Mouse (Mus musculus): ENCODE measurements around the gene Tbx19. TPM values are rescaled to one million over a fixed set of nuclear protein-coding genes. Genes with fewer than 3 reads are reported as not detected.

Gene Tbx19
- polyA plus RNA-seq, 2 experiments: 0.04 to 0.13 TPM

- no peak for ATAC-seq (ENCODE audit: insufficient read depth)
- DNase-seq (ENCODE audit: low read depth in 3 of 3, low spot score in 3 of 3): no peak
- Histone ChIP-seq H3K36me3 (replicated peaks; ENCODE audit: control insufficient read depth, insufficient read depth, low read depth) (no peaks in the 10 kb centered on the region), H3K4me2 (ENCODE audit: low read depth) (no peak overlapping the region), H3K9ac (replicated peaks) (no peak overlapping the region), H3K4me3 (ENCODE audit: insufficient read depth in 1 of 2, low read depth in 2 of 2, low read length in 2 of 2) (no peak overlapping the region), H3K27ac (no peak overlapping the region), H3K27me3 (ENCODE audit: control insufficient read depth, insufficient read depth, low read length) (no peaks in the 10 kb centered on the region), H3K4me1 (replicated peaks; ENCODE audit: control insufficient read depth in 2 of 2, insufficient read depth in 2 of 2, low read length in 1 of 2) (peaks cover 6 to 11% of the 10 kb centered on the region in 2 experiments), H3K9me3 (ENCODE audit: control insufficient read depth, low read length) (no peaks in the 10 kb centered on the region)
- no peak for TF ChIP-seq EP300 (IDR thresholded peaks at IDR 0.05; ENCODE audit: low read depth)
- TF ChIP-seq CTCF (IDR thresholded peaks at IDR 0.05; ENCODE audit: low read depth): no peak
- WGBS (ENCODE audit: insufficient replicate concordance): 62% methylated on average over 3 of the region's 3 CpGs
These were observed 39.1 kb upstream of the Tbx19 start for GRCm38 (mm10) chr1:165199639-165200038.

DNA sequence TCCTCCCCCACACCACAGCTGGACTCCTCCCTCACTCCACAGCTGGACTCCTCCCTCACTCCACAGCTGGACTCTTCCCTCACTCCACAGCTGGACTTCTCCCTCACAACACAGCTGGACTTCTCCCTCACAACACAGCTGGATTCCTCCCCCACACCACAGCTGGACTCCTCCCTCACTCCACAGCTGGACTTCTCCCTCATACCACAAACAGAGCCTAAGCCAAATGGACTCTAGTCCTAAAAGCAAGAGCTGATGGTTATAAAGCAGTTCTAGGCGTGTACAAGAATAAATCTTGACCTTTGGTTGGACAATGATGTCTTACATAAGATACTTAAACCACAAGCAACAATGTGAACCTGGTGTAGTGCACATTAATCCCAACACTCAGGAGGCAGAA lies 38.4 kb upstream of the Tbx19 start:
- 23% methylated on average over 1 of the region's 1 CpGs for WGBS (ENCODE audit: insufficient replicate concordance)
- H3K4me3 ChIP-seq (ENCODE audit: insufficient read depth in 1 of 2, low read depth in 2 of 2, low read length in 2 of 2): no peak overlapping the region
- no peak overlapping the region for H3K27ac ChIP-seq
- H3K4me1 ChIP-seq (replicated peaks; ENCODE audit: control insufficient read depth in 2 of 2, insufficient read depth in 2 of 2, low read length in 1 of 2): peaks cover 6 to 12% of the 10 kb centered on the region in 2 experiments
- H3K4me2 ChIP-seq (ENCODE audit: low read depth): no peak overlapping the region
- TF ChIP-seq CTCF (IDR thresholded peaks at IDR 0.05; ENCODE audit: low read depth): no peak
- TF ChIP-seq EP300 (IDR thresholded peaks at IDR 0.05; ENCODE audit: low read depth): no peak
- no peak for ATAC-seq (ENCODE audit: insufficient read depth)
- H3K9me3 ChIP-seq (ENCODE audit: control insufficient read depth, low read length): no peaks in the 10 kb centered on the region
- no peaks in the 10 kb centered on the region for H3K36me3 ChIP-seq (replicated peaks; ENCODE audit: control insufficient read depth, insufficient read depth, low read depth)
- H3K9ac ChIP-seq (replicated peaks): no peak overlapping the region
- no peaks in the 10 kb centered on the region for H3K27me3 ChIP-seq (ENCODE audit: control insufficient read depth, insufficient read depth, low read length)
- no peak for DNase-seq (ENCODE audit: low read depth in 3 of 3, low spot score in 3 of 3)

DNA sequence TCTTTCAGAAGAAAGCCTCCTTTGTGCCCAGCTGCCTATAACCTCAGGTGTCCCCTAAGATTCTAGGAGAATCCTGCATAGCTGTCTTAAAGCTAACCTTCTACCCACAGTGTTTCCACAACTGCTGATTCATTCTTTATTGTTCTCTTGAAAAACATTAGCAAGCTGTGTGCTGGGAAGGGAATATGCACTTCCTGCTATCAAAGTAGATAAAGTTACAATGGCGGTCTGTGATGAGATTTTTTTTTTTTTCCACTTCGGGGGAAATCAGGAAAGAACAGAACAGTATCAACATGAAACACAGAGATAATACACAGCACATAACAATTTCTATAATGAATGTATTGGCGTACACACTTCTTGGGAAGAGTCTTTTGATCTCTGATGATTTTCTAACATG lies 37.3 kb upstream of the Tbx19 start:
- TF ChIP-seq EP300 (IDR thresholded peaks at IDR 0.05; ENCODE audit: low read depth): no peak
- TF ChIP-seq CTCF (IDR thresholded peaks at IDR 0.05; ENCODE audit: low read depth): no peak
- no peak for DNase-seq (ENCODE audit: low read depth in 3 of 3, low spot score in 3 of 3)
- no peak overlapping the region for H3K4me2 ChIP-seq (ENCODE audit: low read depth)

DNA sequence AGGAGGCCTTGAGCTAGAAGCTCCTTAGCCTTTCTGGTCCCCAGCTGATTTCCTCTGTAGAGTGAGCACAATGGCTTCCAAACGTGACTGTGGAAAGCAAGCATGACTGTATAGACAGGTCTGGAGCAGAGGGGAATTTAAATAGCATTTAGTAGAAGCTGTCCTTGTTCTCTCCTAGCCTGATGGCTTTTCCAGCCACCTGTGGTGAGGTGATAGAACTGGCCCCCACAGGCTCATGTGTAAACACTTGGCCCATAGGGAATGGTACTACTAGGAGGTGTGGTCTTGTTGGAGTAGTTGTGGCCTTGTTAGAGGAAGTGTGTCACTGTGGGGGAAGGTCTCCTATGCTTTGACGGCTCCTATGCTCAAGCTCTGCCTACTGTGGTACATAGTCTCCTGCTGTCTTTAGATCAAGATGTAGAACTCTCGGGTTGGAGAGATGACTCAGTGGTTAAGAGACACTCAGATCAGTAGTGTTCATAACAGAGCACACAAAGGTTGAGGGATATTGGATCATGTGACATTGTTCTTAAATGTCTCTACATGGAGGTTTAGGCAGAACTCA lies 34.9 kb upstream of the Tbx19 start:
- peak overlapping the region; percentile 96 for H3K4me2 ChIP-seq (ENCODE audit: low read depth)
- peaks cover 12 to 22% of the 10 kb centered on the region in 2 experiments for H3K4me1 ChIP-seq (replicated peaks; ENCODE audit: control insufficient read depth in 2 of 2, insufficient read depth in 2 of 2, low read length in 1 of 2)
- TF ChIP-seq EP300 (IDR thresholded peaks at IDR 0.05; ENCODE audit: low read depth) (no peak), CTCF (IDR thresholded peaks at IDR 0.05; ENCODE audit: low read depth) (no peak)
- no peak overlapping the region for H3K4me3 ChIP-seq (ENCODE audit: insufficient read depth in 1 of 2, low read depth in 2 of 2, low read length in 2 of 2)
- no peaks in the 10 kb centered on the region for H3K27me3 ChIP-seq (ENCODE audit: control insufficient read depth, insufficient read depth, low read length)
- H3K27ac ChIP-seq: no peak overlapping the region; the same call in 1 of the 2 replicates
- no peak overlapping the region for H3K9ac ChIP-seq (replicated peaks)
- WGBS (ENCODE audit: insufficient replicate concordance): 46% methylated on average over 3 of the region's 3 CpGs
- H3K9me3 ChIP-seq (ENCODE audit: control insufficient read depth, low read length): no peaks in the 10 kb centered on the region
- no peaks in the 10 kb centered on the region for H3K36me3 ChIP-seq (replicated peaks; ENCODE audit: control insufficient read depth, insufficient read depth, low read depth)
- no peak for DNase-seq (ENCODE audit: low read depth in 3 of 3, low spot score in 3 of 3)
- ATAC-seq (ENCODE audit: insufficient read depth): no peak

More for the DNA sequence above, 37.3 kb upstream of the Tbx19 start:
- 13% methylated on average over 3 of the region's 3 CpGs for WGBS (ENCODE audit: insufficient replicate concordance)
- Histone ChIP-seq H3K4me1 (replicated peaks; ENCODE audit: control insufficient read depth in 2 of 2, insufficient read depth in 2 of 2, low read length in 1 of 2) (peaks cover 12 to 19% of the 10 kb centered on the region in 2 experiments), H3K27me3 (ENCODE audit: control insufficient read depth, insufficient read depth, low read length) (no peaks in the 10 kb centered on the region), H3K27ac (no peak overlapping the region), H3K9me3 (ENCODE audit: control insufficient read depth, low read length) (no peaks in the 10 kb centered on the region), H3K9ac (replicated peaks) (no peak overlapping the region), H3K4me3 (ENCODE audit: insufficient read depth in 1 of 2, low read depth in 2 of 2, low read length in 2 of 2) (no peak overlapping the region), H3K36me3 (replicated peaks; ENCODE audit: control insufficient read depth, insufficient read depth, low read depth) (no peaks in the 10 kb centered on the region)
- ATAC-seq (ENCODE audit: insufficient read depth): no peak

DNA sequence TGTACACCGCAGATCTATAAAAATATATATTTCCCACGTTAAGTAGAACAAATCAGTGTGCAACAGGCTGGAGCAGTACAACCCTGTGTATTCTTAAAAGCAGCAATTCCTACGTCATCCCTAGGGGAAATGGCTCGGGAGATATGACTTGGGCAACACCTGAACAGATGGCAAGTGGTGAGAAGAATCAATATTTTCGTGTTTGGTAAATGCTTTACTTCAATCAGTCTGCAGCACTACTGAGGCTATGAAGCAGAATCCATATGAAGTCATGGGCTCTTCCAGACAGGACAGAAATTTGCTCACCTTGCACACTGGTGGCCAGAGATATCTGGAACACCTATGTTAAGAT lies 34.1 kb upstream of the Tbx19 start:
- DNase-seq (ENCODE audit: low read depth in 3 of 3, low spot score in 3 of 3): no peak
- peak; percentile 40; the same call in 1 of the 2 replicates for ATAC-seq (ENCODE audit: insufficient read depth)
- WGBS (ENCODE audit: insufficient replicate concordance): 6% methylated on average over 5 of the region's 5 CpGs
- no peaks in the 10 kb centered on the region for H3K9me3 ChIP-seq (ENCODE audit: control insufficient read depth, low read length)
- H3K9ac ChIP-seq (replicated peaks): peak overlapping the region; percentile 72
- TF ChIP-seq EP300 (IDR thresholded peaks at IDR 0.05; ENCODE audit: low read depth) (no peak), CTCF (IDR thresholded peaks at IDR 0.05; ENCODE audit: low read depth) (no peak)
- H3K27ac ChIP-seq: peak overlapping the region; percentile 42
- H3K4me3 ChIP-seq (ENCODE audit: insufficient read depth in 1 of 2, low read depth in 2 of 2, low read length in 2 of 2): peak overlapping the region; percentile 57 to 82
- H3K4me1 ChIP-seq (replicated peaks; ENCODE audit: control insufficient read depth in 2 of 2, insufficient read depth in 2 of 2, low read length in 1 of 2): peaks cover 12 to 22% of the 10 kb centered on the region in 2 experiments
- no peaks in the 10 kb centered on the region for H3K36me3 ChIP-seq (replicated peaks; ENCODE audit: control insufficient read depth, insufficient read depth, low read depth)
- H3K27me3 ChIP-seq (ENCODE audit: control insufficient read depth, insufficient read depth, low read length): no peaks in the 10 kb centered on the region
- H3K4me2 ChIP-seq (ENCODE audit: low read depth): peak overlapping the region; percentile 96

All from liver, embryonic 14.5 days (tissue).